Mouse (Mus musculus) inflammation-experienced regulatory T-cells, adult 6 months (primary cell): ENCODE data around the gene Kri1. TPM values are rescaled to one million over a fixed set of nuclear protein-coding genes. Genes with fewer than 3 reads are reported as not detected.
A peak's percentile ranks its signal among the peaks of the same experiment; 100 is the strongest.
"Not testable (repeated sequence)": the region's sequence is repeated elsewhere in the genome, so short reads cannot be mapped to it uniquely, and the experiment has no call there.

Source experiments
- ATAC-seq: one replicate; pipeline ENCODE4 v1.8.0; 2017
- polyA plus RNA-seq, 3 experiments: library from polyadenylated mRNA; unstranded; fragments of 100-300 nt; shearing (Covaris generic); gene quantifications; one replicate each; pipeline ENCODE4 v1.2.1; 2017

Kri1 gene
- polyA plus RNA-seq, 3 experiments from 2014 or later, result 16.5 to 36.2 (median 26.9) TPM

- peak; percentile 72 for ATAC-seq
These were observed 46.4 kb downstream of the Kri1 start for GRCm38 (mm10) chr9:21241343-21241742.

DNA sequence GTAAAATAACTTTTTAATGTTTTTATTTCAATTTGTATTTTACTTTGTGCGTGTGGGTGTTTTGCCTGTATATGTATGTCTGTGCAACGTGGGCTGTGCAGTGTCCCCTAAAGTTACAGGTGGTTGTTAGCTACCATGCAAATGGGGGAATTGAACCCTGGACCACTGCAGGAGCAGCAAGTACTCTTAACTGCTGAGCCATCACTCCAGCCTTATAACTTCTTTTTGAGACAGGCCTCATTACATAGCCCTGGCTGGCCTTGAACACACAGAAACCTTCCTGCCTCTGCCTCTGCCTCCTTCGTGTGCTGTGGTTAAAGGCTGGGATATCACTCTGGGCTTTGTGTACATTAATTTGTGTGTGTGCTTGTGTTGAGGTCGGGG lies 48.3 kb downstream of the Kri1 start:
- no peak for ATAC-seq

DNA sequence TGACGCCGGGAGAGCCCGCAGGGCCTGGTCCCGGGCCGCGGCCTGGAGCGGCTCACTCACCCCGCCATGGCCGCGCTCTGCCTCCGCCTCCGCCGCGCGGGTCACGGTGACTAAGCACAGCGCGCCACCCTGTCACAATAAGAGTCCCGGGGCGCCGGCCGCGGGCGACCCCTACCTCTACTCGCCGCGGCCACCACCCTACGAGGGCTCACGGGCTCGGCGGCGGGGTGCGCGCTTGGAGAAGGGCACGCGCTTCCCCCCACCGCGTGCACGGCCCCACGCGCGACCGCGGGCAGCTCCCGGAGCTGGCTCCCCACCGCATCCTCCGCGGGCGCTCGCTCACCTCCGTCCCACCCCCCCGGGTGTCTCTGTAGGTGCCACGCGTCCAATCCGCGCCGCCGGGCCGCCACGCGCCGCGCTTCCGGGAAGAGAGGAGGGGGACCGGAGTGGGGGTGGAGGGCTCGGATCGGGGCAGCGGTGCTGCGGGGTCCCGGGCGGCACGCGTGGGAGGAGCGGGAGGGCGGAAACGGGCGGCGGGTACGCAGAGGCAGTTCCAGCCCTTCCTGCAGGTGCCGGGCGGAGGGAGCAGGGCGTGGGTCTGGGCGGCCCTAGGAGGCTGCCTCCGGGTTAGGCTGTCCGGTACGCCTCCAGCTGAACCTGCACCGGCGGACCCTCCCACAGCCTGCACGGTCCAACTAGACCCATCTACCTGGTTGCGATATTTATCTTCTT lies 48.9 kb downstream of the Kri1 start, which contains the start of gene Keap1:
Keap1 (minus strand) TSS at position 629 of the 732 bp plus-strand sequence.
- ATAC-seq, result peak; percentile 64

DNA sequence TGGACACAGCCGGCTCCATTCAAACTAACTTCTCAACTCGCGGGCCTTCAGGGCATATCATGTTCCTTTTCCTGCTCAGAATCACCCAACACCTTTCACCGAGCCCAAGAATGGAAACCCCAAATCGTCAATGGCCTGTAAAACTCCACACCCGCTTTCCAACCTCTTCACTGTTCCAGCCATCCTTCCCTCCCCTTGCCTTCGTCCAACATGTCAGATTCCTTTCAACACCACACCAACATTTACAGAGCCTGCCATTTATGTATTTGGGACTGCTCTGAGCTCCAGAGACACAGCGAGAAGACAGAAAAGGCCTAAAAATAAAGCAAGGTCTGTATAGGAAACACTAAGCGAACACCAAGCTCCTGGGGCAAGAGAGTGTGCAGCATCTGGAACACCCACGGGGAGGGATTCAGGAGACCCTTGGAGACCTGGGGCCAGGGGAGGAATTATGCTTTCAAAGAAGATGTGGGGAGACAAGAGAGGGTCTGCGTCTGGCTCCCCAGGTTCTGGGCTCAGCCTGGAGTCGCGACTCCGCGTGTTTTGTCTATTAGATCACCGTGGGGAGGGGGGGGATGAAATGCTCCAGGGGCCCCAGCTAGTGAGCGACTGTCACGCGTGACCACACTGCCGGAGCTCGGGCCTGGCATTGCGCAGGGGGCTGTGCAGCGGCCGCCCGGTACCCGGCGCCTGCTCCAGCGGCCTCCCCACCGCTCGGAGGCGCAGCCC lies 49.6 kb downstream of the Kri1 start:
- no peak for ATAC-seq

- ATAC-seq, result no peak
These were observed 50.3 kb downstream of the Kri1 start for GRCm38 (mm10) chr9:21237368-21238003.

- ATAC-seq, result no peak
These were observed 50.8 kb downstream of the Kri1 start for GRCm38 (mm10) chr9:21236991-21237367.

DNA sequence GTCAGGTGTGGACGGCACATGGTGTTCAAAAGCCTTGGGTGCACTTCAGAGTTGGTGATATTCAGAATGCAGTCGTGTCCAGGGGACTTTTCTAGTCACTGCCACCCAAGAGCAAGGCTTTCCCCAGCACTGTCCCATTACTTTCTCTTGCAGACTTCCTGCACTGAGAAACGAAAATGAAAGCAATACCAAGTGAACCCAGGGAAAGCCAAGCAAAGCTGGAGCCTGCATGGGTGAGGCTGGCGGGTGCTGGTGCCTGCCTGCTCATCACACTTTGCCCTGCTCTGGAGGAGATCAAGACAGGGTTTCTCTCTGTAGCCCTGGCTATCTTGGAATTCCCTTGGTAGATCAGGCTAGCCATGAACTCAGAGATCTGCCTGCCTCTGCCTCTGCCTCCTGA lies 52.4 kb downstream of the Kri1 start:
- peak; percentile 68 for ATAC-seq

- no peak for ATAC-seq
These were observed 54.0 kb downstream of the Kri1 start for GRCm38 (mm10) chr9:21233805-21234204.

DNA sequence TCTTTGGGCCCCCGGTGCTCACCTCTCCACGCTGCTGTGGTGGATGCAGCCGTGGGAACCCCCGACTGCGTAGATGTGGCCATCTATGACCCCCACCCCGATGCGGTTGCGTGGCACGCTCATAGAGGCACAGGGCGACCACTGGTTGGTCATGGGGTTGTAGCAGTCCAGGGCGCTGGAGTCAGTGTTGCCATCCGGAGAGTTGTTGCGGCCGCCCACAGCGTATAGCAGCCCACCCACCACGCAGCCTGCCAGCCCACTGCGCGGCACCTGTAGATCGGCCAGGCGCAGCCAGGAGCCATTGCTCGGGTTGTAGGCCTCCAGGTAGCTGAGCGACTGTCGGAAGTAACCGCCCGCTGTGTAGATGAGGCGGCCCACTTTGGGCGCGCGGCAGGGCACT lies 54.4 kb downstream of the Kri1 start:
- no peak for ATAC-seq

DNA sequence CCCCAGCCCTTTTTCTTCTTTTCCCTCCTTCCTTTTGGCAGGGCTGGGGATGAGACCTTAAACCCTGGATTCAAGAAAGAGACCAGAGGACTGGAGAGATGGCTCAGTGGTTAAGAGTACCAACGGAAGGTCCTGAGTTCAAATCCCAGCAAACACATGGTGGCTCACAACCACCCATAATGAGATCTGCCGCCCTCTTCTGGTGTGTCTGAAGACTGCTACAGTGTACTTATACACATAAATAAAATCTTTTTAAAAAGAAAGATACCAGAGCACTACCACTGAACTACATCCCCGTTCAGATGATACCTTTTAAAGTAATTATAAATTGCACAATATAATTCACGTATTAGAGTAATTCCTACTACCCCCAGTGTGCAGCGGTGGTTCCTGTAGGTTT lies 54.9 kb downstream of the Kri1 start:
- no peak for ATAC-seq

GRCm38 (mm10) chr9:21231551-21231950 lies 56.2 kb downstream of the Kri1 start:
- ATAC-seq, result no peak

- no peak for ATAC-seq
These were observed 60.4 kb downstream of the Kri1 start for GRCm38 (mm10) chr9:21227342-21227741.

GRCm38 (mm10) chr9:21225415-21225758 lies 62.4 kb downstream of the Kri1 start:
- no peak for ATAC-seq

GRCm38 (mm10) chr9:21224576-21225414 lies 63.0 kb downstream of the Kri1 start:
- peak; percentile 30 for ATAC-seq

DNA sequence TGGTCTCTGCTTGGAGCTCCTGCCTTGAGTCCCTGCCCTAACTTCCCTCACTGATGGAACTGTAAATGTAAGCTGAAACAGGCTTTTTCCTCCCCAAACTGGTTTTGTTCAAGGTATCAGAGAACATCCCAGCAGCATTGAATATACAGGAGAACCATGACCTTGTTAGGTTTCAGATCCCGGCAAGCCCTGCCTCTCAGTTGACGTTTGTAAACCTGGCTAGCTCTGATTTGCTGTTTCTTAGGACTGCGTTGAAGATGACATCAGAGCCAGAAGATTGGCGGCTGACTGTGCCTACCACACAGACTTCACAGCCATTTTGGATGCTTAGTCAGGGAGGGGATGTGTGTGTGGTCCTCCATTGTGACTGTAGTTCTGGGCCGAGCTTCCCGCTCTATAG lies 63.9 kb downstream of the Kri1 start:
- ATAC-seq, result no peak

- ATAC-seq, result not testable (repeated sequence)
These were observed 64.3 kb downstream of the Kri1 start for GRCm38 (mm10) chr9:21223490-21223889.

Other genes starting within 250 kb of the Kri1 start
- 1 to 10 TPM in 1 of 3 experiments, under 1 TPM in 1, not detected in 1; 0.82 to 3.0 TPM for gene Zglp1, start 220.9 kb downstream of the Kri1 start, polyA plus RNA-seq
- gene Gm49373, start 214.9 kb downstream of the Kri1 start, polyA plus RNA-seq, result not detected
- gene Fdx1l, start 214.4 kb downstream of the Kri1 start, polyA plus RNA-seq, result 10 to 100 TPM in 2 of 3 experiments, 1 to 10 TPM in 1; 9.8 to 15.0 (median 14.9) TPM
- gene Gm38431, start 196.0 kb downstream of the Kri1 start, polyA plus RNA-seq, result 1 to 10 TPM in 1 of 3 experiments, under 1 TPM in 1, not detected in 1; 0.31 to 8.4 TPM
- 10 to 100 TPM; 16.6 to 23.9 (median 21.3) TPM for gene Raver1, start 196.0 kb downstream of the Kri1 start, polyA plus RNA-seq
- gene Tyk2, start 156.7 kb downstream of the Kri1 start, polyA plus RNA-seq, result 10 to 100 TPM; 36.3 to 61.7 (median 57.7) TPM
- 10 to 100 TPM; 84.2 to 97.0 (median 95.3) TPM for gene Cdc37, start 138.0 kb downstream of the Kri1 start, polyA plus RNA-seq
- 1 to 10 TPM in 1 of 3 experiments, under 1 TPM in 2; 0.54 to 1.3 (median 0.82) TPM for gene Pde4a, start 122.3 kb downstream of the Kri1 start, polyA plus RNA-seq
- 10 to 100 TPM; 20.8 to 28.9 (median 21.5) TPM for gene Keap1, start 48.6 kb downstream of the Kri1 start, polyA plus RNA-seq
- under 1 TPM in 1 of 3 experiments, not detected in 2; 0.17 TPM for gene S1pr5, start 39.5 kb downstream of the Kri1 start, polyA plus RNA-seq
- gene Atg4d, start 22.7 kb downstream of the Kri1 start, polyA plus RNA-seq, result 10 to 100 TPM; 23.5 to 32.5 (median 24.2) TPM
- 100 to 1,000 TPM; 116 to 131 (median 128) TPM for gene Cdkn2d, start 3.4 kb upstream of the Kri1 start, polyA plus RNA-seq
- gene Ap1m2, start 24.4 kb upstream of the Kri1 start, polyA plus RNA-seq, result 1 to 10 TPM in 1 of 3 experiments, under 1 TPM in 2; 0.36 to 1.0 (median 0.42) TPM
- 100 to 1,000 TPM; 125 to 263 (median 241) TPM for gene Slc44a2, start 32.7 kb upstream of the Kri1 start, polyA plus RNA-seq
- gene Ilf3, start 79.9 kb upstream of the Kri1 start, polyA plus RNA-seq, result 100 to 1,000 TPM in 2 of 3 experiments, 10 to 100 TPM in 1; 92.5 to 122 (median 122) TPM
- gene Qtrt1, start 123.9 kb upstream of the Kri1 start, polyA plus RNA-seq, result 10 to 100 TPM; 26.2 to 49.8 (median 39.8) TPM
- 100 to 1,000 TPM in 1 of 3 experiments, 10 to 100 TPM in 2; 85.4 to 117 (median 97.6) TPM for gene Dnm2, start 136.9 kb upstream of the Kri1 start, polyA plus RNA-seq
- gene Tmed1, start 222.3 kb upstream of the Kri1 start, polyA plus RNA-seq, result 1 to 10 TPM; 3.2 to 6.3 (median 5.8) TPM
- gene AB124611, start 238.2 kb upstream of the Kri1 start, polyA plus RNA-seq, result 10 to 100 TPM; 49.9 to 71.1 (median 57.8) TPM